Mouse (Mus musculus) neural tube, embryonic 14.5 days (tissue): ENCODE measurements around the gene Aspscr1. TPM values are rescaled to one million over a fixed set of nuclear protein-coding genes. Genes with fewer than 3 reads are reported as not detected.

Experiments
- ATAC-seq: fragments of 200-750 bp; cut with Nextera tagmentation; 2 replicates; pipeline ENCODE4 v1.8.0; 2017; ENCODE audit warnings: low read depth, mild to moderate bottlenecking, moderate TSS enrichment, moderate library complexity
- H3K27ac ChIP-seq: fragments of 300-500 bp; sonication (generic); 2 replicates; pipeline ENCODE4 v1.5.1; 2014; ENCODE audit warnings: low read depth, mild to moderate bottlenecking, control low read depth, low read length, moderate library complexity, mixed read lengths
- H3K27me3 ChIP-seq: fragments of 300-500 bp; sonication (generic); 2 replicates; pipeline ENCODE4 v1.6.1; 2014; ENCODE audit warnings: low read length; ENCODE audit not compliant: control insufficient read depth, insufficient read depth
- H3K36me3 ChIP-seq: fragments of 300-500 bp; sonication (generic); 2 replicates; pipeline ENCODE4 v1.6.1; 2014; ENCODE audit warnings: low read length, mixed read lengths; ENCODE audit not compliant: control insufficient read depth, insufficient read depth
- H3K4me1 ChIP-seq: fragments of 300-500 bp; sonication (generic); 2 replicates; pipeline ENCODE4 v1.6.1; 2014; ENCODE audit warnings: low read length; ENCODE audit not compliant: control insufficient read depth, insufficient read depth
- H3K4me2 ChIP-seq: fragments of 300-500 bp; sonication (generic); 2 replicates; pipeline ENCODE4 v1.6.1; 2014; ENCODE audit warnings: mild to moderate bottlenecking, low read depth, low read length, control low read depth
- H3K4me3 ChIP-seq: fragments of 300-500 bp; sonication (generic); 2 replicates; pipeline ENCODE4 v1.5.1; 2014; ENCODE audit warnings: low read depth, low read length, control low read depth, mixed read lengths
- H3K9ac ChIP-seq: fragments of 300-500 bp; sonication (generic); replicated peaks from 2 replicates; pipeline ENCODE4 v1.6.1; 2014; ENCODE audit warnings: low read depth, mild to moderate bottlenecking, control low read depth, low read length, mixed read lengths
- H3K9me3 ChIP-seq: fragments of 300-500 bp; sonication (generic); 2 replicates; pipeline ENCODE4 v1.6.1; 2016; ENCODE audit warnings: low read length; ENCODE audit not compliant: control insufficient read depth
- WGBS: fragments of 180-500 bp; shearing (Covaris S2); extraction: QIAGEN DNeasy Blood & Tissue Kit; methylation state at CpG from one replicate; pipeline ENCODE4 v1.1.7; 2014; 5-methylcytosine and 5-hydroxymethylcytosine counted together
- polyA plus RNA-seq: library from polyadenylated mRNA; unstranded; fragments of >200 nt; fragmentation: Nextera tagmentation; extraction: Ambion mirVana; gene quantifications from 2 replicates; pipeline ENCODE4 v1.2.1, GENCODE M21; 2014

Gene Aspscr1
- polyA plus RNA-seq, 1 experiment from 2014 or later = 137 TPM

DNA sequence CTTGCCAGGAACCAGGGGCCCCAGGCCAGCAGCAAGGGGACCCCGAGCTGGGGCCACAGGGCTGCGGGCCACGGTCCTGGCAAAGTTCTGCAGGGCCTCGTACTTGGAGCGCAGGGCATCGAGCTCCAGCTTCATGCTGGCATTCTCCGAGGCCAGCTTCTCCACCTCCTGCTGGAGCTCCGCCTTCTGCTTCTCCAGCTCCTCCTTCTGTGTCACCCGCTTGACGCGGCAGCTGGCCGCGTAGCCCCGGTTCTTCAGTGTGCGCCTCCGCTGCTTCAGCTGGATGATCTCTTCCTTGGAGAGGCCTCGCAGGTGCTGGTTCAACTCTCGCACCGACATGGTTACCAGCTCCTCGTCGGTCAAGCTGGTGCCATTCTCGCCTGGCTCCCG, 43.4 kb upstream of the Aspscr1 start:
- no peak for ATAC-seq
- H3K36me3 ChIP-seq = 0 out of 2 replicates have a peak, but pooled peaks cover 11% of the 10 kb centered on the region
- H3K4me2 ChIP-seq = no peak overlapping the region
- H3K9me3 ChIP-seq = no peaks in the 10 kb centered on the region
- WGBS = 80% methylated on average over 23 of the region's 23 CpGs
- no peak overlapping the region for H3K27ac ChIP-seq
- no peak overlapping the region for H3K9ac ChIP-seq
- peaks cover 20% of the 10 kb centered on the region for H3K4me1 ChIP-seq
- no peak overlapping the region for H3K4me3 ChIP-seq
- H3K27me3 ChIP-seq = no peaks in the 10 kb centered on the region

DNA sequence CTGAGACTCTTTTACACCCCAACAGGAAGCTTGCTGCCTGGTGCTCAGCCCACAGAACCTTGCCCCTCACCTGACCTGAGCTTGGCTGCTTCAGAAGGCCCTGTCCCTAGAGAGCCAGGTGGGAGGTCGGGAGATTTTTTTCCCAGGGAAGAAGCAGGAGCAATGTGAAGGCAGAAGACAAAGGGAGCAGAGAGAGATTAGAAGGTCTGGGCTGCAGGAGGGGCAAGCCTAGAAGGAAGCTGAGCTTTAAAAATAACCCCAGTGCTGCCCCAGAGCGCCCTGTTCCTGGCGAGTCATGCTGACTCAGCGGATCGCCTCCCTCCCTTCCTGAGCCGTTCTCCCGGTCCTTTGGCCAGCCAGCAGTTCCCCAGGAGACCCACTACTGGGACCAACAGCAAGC, 42.9 kb upstream of the Aspscr1 start:
- ATAC-seq = no peak
- H3K27me3 ChIP-seq = no peaks in the 10 kb centered on the region
- WGBS = 50% methylated on average over 7 of the region's 7 CpGs
- peaks cover 20% of the 10 kb centered on the region for H3K4me1 ChIP-seq
- 0 out of 2 replicates have a peak, but pooled peaks cover 11% of the 10 kb centered on the region for H3K36me3 ChIP-seq
- H3K9me3 ChIP-seq = no peaks in the 10 kb centered on the region
- H3K4me2 ChIP-seq = no peak overlapping the region
- H3K9ac ChIP-seq = peak overlapping the region; percentile 29; the same call in 1 of the 2 replicates
- H3K27ac ChIP-seq = no peak overlapping the region
- no peak overlapping the region for H3K4me3 ChIP-seq

DNA sequence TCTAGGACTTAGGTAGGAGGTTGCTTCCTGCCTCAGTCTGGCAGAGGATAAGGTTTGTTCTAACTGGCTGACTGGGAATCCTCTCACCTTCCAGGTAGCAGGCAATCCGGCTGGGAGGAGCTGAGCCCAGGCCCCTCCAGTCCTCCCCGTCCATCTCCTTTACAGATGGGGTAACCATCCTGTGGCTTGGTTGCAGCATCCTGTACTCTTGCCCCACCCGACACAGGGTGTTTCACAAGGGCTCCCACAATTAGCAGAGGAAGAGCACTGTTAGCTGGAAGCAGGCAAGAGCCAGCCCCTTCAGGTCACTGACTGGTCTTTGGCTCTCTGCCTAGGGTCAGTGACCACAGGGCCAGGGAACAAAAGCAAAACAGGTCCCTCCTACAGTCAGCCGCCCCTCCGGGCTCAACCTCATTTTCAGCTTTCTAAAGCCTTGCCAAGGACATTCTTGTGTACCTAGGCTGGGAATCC, 42.3 kb upstream of the Aspscr1 start:
- H3K4me1 ChIP-seq = peaks cover 16% of the 10 kb centered on the region
- no peak overlapping the region; the same call in 1 of the 2 replicates for H3K27ac ChIP-seq
- no peaks in the 10 kb centered on the region for H3K27me3 ChIP-seq
- no peak for ATAC-seq
- 56% methylated on average over 5 of the region's 5 CpGs for WGBS
- H3K9ac ChIP-seq = peak overlapping the region; percentile 29
- H3K36me3 ChIP-seq = 0 out of 2 replicates have a peak, but pooled peaks cover 11% of the 10 kb centered on the region
- H3K4me2 ChIP-seq = no peak overlapping the region; the same call in 1 of the 2 replicates
- no peak overlapping the region for H3K4me3 ChIP-seq
- H3K9me3 ChIP-seq = no peaks in the 10 kb centered on the region

DNA sequence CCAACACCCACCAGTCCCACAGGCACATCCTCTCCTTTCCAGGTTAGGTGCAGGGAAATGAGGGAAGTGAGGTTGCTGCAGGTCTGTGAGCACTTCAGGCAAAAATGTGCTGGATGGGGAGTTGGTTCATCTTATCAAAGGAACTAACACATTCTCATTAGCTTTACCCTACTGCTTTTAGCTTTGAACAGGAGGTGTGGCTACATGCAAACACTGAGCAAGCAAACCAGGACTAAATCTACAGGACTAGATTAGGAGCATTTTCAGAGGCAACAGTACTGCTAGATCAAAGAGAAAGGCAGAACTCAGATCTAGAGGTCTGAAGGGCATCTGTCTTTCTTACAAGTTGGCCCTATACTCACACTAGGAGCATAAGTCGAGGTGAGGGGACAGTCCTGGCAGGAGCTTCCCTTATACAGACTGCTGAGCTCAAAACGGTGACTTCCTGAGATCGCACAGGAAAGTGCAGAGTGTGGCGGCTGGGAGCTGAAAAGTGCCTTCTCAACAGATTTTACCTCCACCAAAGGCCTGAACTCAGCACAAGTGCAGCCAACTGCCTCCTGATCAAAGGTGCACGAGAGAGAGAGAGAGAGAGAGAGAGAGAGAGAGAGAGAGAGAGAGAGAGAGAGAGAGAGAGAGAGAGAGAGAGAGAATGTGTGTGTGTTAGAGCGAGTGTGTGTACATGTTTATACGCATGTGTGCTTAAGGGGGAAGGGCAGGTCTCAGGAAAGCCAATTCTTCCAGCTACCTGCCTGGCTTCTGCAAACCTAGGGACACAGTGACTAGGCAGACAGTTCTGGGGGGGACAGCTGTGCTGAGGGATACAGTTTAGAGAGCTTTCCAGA, 41.7 kb upstream of the Aspscr1 start:
- ATAC-seq = no peak
- peaks cover 15% of the 10 kb centered on the region for H3K4me1 ChIP-seq
- WGBS = 51% methylated on average over 7 of the region's 7 CpGs

DNA sequence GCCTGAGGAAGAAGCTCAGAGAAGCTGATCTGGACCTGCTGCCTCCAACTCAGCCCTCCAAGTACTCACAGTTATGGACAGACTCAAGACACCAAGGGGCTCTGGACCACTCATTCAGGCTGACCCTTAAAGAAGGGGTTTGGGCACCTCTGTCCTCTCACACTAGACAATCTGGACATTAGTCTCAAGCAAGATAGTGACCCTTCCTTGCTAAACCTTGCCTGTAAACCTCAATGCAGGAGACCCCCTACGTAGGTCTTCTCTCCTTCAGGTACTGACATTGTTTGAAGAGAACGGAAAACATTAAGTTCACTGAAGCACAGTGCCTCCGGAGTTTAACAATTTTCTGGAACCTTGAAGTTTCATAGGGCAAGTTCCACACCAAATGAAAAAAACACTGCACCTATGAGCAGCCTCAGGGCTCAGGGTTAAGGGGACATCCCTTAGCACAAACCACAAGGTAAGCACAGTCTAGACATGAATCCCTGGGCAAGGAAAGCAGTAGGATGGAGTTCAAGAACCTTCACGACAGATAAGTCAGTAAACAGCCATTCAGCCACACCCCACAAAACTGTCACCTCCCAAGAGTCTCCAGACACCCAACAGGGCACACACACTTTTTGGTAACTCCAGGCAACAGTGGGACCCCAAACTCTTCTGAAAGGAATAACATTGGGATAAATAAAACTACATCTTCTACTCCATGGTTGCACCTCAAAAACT, 40.9 kb upstream of the Aspscr1 start:
- Histone ChIP-seq H3K36me3 (0 out of 2 replicates have a peak, but pooled peaks cover 11% of the 10 kb centered on the region), H3K27me3 (no peaks in the 10 kb centered on the region), H3K9ac (peak overlapping the region; percentile 93), H3K27ac (no peak overlapping the region), H3K4me2 (peak overlapping the region; percentile 97), H3K4me3 (peak overlapping the region; percentile 88), H3K9me3 (no peaks in the 10 kb centered on the region), H3K4me1 (peaks cover 15% of the 10 kb centered on the region)
- 61% methylated on average over 4 of the region's 4 CpGs for WGBS
- no peak for ATAC-seq

More for the DNA sequence above, 41.7 kb upstream of the Aspscr1 start:
- Histone ChIP-seq H3K27me3 (no peaks in the 10 kb centered on the region), H3K36me3 (0 out of 2 replicates have a peak, but pooled peaks cover 11% of the 10 kb centered on the region), H3K9ac (no peak overlapping the region), H3K9me3 (no peaks in the 10 kb centered on the region), H3K27ac (no peak overlapping the region; the same call in 1 of the 2 replicates), H3K4me3 (peak overlapping the region; percentile 88; the same call in 1 of the 2 replicates), H3K4me2 (peak overlapping the region; percentile 97; the same call in 1 of the 2 replicates)

DNA sequence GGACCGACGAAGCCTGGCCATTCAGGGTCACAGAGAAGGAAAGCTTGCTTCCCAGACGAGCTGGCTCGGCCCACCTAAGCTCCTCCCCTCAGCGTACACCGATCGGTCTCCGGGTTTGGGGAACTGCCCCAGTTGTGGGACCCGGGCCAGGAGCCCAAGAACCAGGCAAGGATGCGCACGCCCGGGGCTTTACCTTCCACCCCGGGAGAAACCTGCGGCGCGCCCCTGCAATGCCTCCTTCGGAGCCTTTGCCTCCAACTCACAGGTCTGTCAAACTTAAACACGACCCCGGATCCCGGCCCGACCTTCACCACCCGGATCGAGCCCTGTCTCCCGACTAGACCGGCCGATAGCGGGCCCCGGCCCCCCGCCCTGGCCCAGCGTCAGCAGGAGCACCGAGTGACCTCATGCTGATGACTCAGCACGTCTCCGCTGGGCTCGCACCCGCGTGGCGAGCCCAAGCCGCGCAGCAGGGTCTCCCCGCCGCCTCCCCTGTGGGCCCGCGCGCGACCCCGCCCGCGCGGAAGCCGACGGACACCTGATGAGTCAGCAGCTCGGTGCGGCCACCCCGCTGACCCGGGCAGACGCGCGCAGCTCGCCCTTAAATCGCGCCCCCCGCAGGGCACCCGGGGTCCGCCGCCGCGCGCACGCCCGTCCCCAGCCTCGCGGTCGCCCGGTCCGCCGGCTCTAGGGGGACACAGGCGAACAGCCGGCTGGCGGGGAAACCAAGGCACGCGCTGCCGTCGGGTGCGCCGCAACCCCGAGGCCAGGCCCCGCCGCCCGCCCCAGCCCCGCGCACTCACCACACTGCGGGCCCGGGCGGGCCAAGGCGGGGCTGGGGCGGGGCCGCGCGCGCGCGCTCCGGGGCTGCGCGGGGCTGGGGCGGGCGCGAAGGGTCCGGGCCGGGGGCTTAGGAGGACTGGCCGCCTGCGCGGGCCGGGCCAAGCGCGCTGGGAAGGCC, 39.9 kb upstream of the Aspscr1 start:
- peaks cover 15% of the 10 kb centered on the region for H3K4me1 ChIP-seq
- H3K27ac ChIP-seq = peak overlapping the region; percentile 87
- peak overlapping the region; percentile 88 for H3K4me3 ChIP-seq
- H3K4me2 ChIP-seq = peak overlapping the region; percentile 97
- no peaks in the 10 kb centered on the region for H3K9me3 ChIP-seq
- H3K27me3 ChIP-seq = no peaks in the 10 kb centered on the region
- 0 out of 2 replicates have a peak, but pooled peaks cover 5% of the 10 kb centered on the region for H3K36me3 ChIP-seq
- WGBS = under 1% methylated on average over 55 of the region's 116 CpGs
- peak overlapping the region; percentile 93 for H3K9ac ChIP-seq
- peak; percentile 83 for ATAC-seq

DNA sequence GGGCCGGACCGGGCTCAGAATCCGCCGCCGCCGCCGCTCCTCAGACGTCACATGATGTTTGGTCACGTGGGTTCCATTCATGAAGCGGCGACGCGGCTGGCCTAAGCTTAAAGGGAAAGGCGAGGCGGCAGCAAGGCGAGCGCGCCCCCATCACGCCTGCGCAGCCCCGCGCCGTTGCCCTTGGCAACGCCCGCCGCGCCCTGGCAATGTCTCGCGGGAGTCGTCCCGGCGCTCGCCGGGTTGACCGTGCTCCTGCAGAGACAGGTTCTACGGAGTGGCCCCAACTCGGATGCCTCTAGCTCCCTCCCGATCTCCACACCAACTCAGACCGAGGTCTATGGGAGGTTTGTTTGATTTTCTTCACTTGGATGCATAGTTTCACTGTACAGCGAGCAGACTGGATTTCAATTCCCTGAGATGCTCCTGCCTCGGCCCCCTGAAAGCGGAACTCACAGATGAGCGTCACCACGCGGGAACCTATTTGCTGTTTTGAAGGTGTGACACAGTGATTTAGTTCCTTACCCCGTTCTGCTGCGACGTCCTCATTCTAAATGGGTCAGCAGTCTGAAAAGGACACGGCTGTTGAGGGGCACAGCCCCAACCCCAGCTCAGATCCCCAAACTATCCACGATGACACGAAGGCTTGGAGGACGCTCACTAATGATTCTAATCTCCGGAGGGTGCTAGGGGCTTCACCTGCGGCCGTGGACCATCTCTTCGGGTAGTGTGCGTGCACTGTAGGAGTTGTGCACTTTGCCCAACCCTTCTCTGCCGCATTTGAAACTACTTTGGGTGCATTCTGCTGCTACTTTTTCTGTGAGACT, 39.0 kb upstream of the Aspscr1 start, which contains the start of gene Mafg:
TSS of gene Mafg (minus strand) at position 81 of the 824 bp plus-strand sequence.
- peak within 1 kb of the TSS; percentile 87 for H3K27ac ChIP-seq
- ATAC-seq = peak; percentile 93
- peak within 1 kb of the TSS; percentile 97 for H3K4me2 ChIP-seq
- peaks cover 15% of the 10 kb centered on the region for H3K4me1 ChIP-seq
- peak within 1 kb of the TSS; percentile 88 for H3K4me3 ChIP-seq
- 10% methylated on average over 58 of the region's 58 CpGs for WGBS
- H3K9ac ChIP-seq = peak within 1 kb of the TSS; percentile 93
- H3K27me3 ChIP-seq = no peaks in the 10 kb centered on the region
- 0 out of 2 replicates have a peak, but pooled peaks cover 5% of the 10 kb centered on the region for H3K36me3 ChIP-seq
- H3K9me3 ChIP-seq = no peaks in the 10 kb centered on the region
